Mouse (Mus musculus) heart, embryonic 10.5 days (tissue): Measurements from ENCODE around the gene Pole3. TPM values are rescaled to one million over a fixed set of nuclear protein-coding genes. Genes with fewer than 3 reads are reported as not detected.
A peak's percentile ranks its signal among the peaks of the same experiment; 100 is the strongest.

ENCODE experiments used
- DNase-seq: peaks from one replicate; pipeline ENCODE4 v3.0.0-alpha.2; 2017; ENCODE audit warnings: low spot score
- H3K27ac ChIP-seq: fragments of 300-500 bp; sonication (generic); 2 replicates; pipeline ENCODE4 v1.5.1; 2016; ENCODE audit warnings: mild to moderate bottlenecking
- H3K27me3 ChIP-seq: fragments of 300-500 bp; sonication (generic); 2 replicates; pipeline ENCODE4 v1.6.1; 2016; ENCODE audit warnings: mild to moderate bottlenecking; ENCODE audit not compliant: poor library complexity, insufficient read depth, severe bottlenecking
- H3K36me3 ChIP-seq: fragments of 300-500 bp; sonication (generic); 2 replicates; pipeline ENCODE4 v1.6.1; 2016; ENCODE audit warnings: mild to moderate bottlenecking, moderate library complexity
- H3K4me1 ChIP-seq: fragments of 300-500 bp; sonication (generic); 2 replicates; pipeline ENCODE4 v1.6.1; 2016; ENCODE audit warnings: mild to moderate bottlenecking
- H3K4me3 ChIP-seq: fragments of 300-500 bp; sonication (generic); 2 replicates; pipeline ENCODE4 v1.5.1; 2016; ENCODE audit warnings: mild to moderate bottlenecking, moderate library complexity
- H3K9me3 ChIP-seq: fragments of 300-500 bp; sonication (generic); 2 replicates; pipeline ENCODE4 v1.6.1; 2016; ENCODE audit warnings: mild to moderate bottlenecking, moderate library complexity
- WGBS: fragments of 180-500 bp; shearing (Covaris S2); methylation state at CpG from one replicate; pipeline ENCODE4 v1.1.7; 2016; 5-methylcytosine and 5-hydroxymethylcytosine counted together
- polyA plus RNA-seq: library from polyadenylated mRNA; unstranded; fragments of >200 nt; fragmentation: Nextera tagmentation; extraction: Ambion mirVana; gene quantifications from 2 replicates; pipeline ENCODE4 v1.2.1, GENCODE M21; 2016

The Pole3 gene
- polyA plus RNA-seq, 1 experiment from 2014 or later = 87.4 TPM

DNA sequence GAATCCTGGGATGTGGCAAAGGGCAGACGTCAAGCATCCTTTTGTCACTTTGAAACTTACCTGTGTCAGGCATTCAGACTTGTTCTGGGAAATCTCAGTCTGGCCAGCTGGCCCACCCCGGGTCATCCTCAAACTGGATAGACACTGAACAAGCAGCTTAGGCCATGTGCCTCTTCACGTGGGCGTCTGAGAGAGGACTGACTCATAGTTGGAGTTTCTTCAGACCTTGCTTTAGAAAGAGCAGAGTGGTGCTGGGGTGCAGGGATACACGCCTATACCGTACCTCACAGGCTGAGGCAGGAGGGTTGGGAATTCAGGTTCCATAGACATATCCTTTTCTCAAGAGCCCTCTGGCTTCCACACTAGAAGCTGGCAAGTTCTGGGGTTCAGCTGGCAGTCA is 18.9 kb upstream of the Pole3 start:
- H3K4me3 ChIP-seq = no peak overlapping the region
- H3K36me3 ChIP-seq = no peaks in the 10 kb centered on the region
- H3K27ac ChIP-seq = no peak overlapping the region
- H3K27me3 ChIP-seq = peaks cover 5% of the 10 kb centered on the region; the same call in 1 of the 2 replicates
- H3K9me3 ChIP-seq = no peaks in the 10 kb centered on the region
- H3K4me1 ChIP-seq = no peaks in the 10 kb centered on the region
- DNase-seq = no peak
- 79% methylated on average over 6 of the region's 6 CpGs for WGBS

DNA sequence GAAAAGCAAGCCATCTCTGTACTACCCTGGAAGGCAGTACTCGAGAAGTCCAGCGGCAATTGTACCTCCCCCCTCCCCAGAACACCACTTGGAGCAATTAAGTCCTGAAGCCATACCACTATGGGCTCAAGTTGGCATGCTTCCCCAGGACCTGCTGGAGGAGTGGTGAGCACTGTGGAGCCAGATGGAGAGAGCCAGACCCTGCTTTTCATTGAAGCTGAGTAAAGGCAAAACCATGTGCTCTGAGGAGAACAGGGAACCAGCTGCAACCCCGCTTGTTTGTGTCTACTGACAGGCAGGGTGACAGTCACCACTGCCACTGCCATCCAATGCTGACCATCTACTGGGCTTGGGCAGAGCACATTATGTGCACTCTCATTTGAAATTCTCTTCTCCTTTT is 16.9 kb upstream of the Pole3 start:
- Histone ChIP-seq H3K36me3 (no peaks in the 10 kb centered on the region), H3K27ac (no peak overlapping the region), H3K4me1 (no peaks in the 10 kb centered on the region), H3K9me3 (no peaks in the 10 kb centered on the region), H3K27me3 (peaks cover 5% of the 10 kb centered on the region; the same call in 1 of the 2 replicates), H3K4me3 (no peak overlapping the region)
- WGBS = 70% methylated on average over 3 of the region's 3 CpGs
- no peak for DNase-seq

DNA sequence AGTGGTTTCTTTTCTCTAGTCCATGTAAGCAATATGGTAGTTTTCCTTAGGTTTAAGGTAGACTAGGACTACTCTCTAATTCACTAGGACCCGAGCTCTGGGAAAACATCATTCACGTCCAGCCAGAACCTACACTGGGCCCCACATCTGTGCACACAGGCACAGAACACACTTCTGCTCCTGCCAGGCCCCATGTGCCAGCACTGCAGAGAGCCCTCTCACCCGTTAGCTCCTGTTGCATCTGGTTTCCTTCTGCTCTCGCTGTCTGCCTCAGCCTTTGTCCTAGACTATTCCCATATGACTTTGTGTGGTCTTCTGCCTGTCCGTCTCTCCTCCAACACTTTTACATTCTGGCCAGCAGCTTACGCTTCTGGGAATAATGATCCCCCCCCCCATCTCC is 8.9 kb upstream of the Pole3 start:
- peaks cover 8% of the 10 kb centered on the region for H3K4me1 ChIP-seq
- H3K27me3 ChIP-seq = no peaks in the 10 kb centered on the region
- no peaks in the 10 kb centered on the region for H3K9me3 ChIP-seq
- no peak for DNase-seq
- WGBS = 68% methylated on average over 6 of the region's 6 CpGs
- H3K4me3 ChIP-seq = no peak overlapping the region
- H3K27ac ChIP-seq = no peak overlapping the region
- no peaks in the 10 kb centered on the region for H3K36me3 ChIP-seq

DNA sequence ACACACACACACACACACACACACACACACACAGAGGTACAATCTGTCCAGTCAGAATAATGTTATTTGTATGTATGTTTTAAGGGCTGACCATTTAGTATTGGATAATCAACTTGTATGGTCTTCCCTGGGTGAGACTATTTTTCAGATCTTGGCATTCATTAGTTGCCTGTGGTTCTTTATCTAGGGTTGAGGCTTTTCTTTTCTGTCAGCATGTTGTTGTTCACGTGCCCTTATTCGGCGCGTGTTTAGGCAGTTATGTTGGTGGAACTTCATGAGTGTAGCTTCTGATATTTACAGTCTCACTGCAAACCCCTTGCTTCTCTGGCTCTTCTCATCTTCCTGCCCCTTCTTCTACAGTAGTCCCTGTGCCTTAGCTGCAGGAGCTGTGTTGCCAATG is 2.8 kb upstream of the Pole3 start:
- no peak overlapping the region for H3K27ac ChIP-seq
- peaks cover 13% of the 10 kb centered on the region for H3K36me3 ChIP-seq
- no peaks in the 10 kb centered on the region for H3K9me3 ChIP-seq
- no peak for DNase-seq
- 84% methylated on average over 4 of the region's 4 CpGs for WGBS
- no peak overlapping the region for H3K4me3 ChIP-seq
- H3K4me1 ChIP-seq = peaks cover 20% of the 10 kb centered on the region
- H3K27me3 ChIP-seq = no peaks in the 10 kb centered on the region

DNA sequence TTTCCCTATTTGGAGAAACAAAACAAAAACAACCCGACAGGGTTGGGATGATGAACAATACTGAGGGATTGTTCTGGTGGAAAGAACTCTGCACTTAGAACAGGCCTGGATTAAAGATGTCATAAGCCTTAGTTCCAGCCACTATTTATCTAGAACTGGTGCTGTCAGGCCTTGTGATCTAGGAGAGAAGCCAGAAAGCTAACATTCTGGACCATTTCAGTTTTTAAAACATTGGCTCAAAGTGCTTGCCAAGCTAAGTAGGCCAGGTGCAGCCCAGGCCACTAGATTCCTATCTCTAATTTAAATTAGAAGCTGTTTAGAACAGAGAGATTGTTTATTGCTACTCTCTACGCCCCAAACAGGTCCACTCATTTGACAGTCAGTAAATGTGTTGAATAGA is 1.4 kb upstream of the Pole3 start:
- Histone ChIP-seq H3K4me3 (no peak overlapping the region), H3K27ac (no peak overlapping the region), H3K4me1 (peaks cover 19% of the 10 kb centered on the region), H3K36me3 (peaks cover 18% of the 10 kb centered on the region), H3K9me3 (no peaks in the 10 kb centered on the region), H3K27me3 (no peaks in the 10 kb centered on the region)
- WGBS = 60% methylated on average over 2 of the region's 2 CpGs
- DNase-seq = no peak

DNA sequence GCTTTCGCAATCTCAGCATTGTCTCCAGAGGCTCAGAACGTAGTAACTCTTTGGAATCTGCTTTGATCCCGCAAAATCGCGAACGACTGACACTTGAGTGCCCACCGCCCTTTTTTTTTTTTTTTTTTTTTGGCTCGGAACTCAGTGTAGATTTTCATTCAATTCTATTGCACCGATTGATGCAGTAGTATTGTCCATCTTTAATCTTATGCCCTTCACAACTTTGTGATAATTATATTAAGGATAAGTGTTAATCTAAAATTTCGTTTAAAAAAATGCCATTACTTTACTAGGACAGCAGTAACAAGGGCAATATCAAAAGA is 582 bp upstream of the Pole3 start:
- peak overlapping the region; percentile 96 for H3K27ac ChIP-seq
- peaks cover 18% of the 10 kb centered on the region for H3K36me3 ChIP-seq
- H3K9me3 ChIP-seq = no peaks in the 10 kb centered on the region
- WGBS = under 1% methylated on average over 10 of the region's 10 CpGs
- no peaks in the 10 kb centered on the region for H3K27me3 ChIP-seq
- peak overlapping the region; percentile 94 for H3K4me3 ChIP-seq
- H3K4me1 ChIP-seq = peaks cover 13% of the 10 kb centered on the region
- no peak for DNase-seq

DNA sequence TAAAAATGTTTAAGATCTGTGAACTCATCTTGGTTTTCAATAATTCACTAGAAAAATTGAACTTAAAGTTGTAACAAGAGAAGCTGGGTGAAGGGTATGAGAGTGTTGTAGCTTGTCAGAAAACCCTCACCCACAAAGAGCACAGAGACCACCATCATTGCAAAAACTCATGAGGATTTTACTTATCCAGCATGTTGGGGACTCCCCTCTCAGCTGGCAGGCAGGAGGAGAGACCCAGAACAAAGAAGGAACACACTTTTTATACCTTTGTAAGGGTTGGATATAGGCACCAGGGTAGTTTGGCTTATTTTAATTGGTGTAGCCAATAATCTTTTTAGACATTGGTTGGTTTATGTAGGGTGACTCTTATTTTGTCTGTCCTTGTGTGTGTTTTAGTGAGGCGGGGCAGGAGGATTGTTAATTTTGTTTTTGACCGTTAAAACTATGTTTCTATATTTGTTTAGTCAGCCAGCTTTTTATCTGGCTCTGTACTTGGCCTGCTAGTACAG is 3.9 kb downstream of the Pole3 start:
- no peak for DNase-seq
- H3K27me3 ChIP-seq = no peaks in the 10 kb centered on the region
- H3K9me3 ChIP-seq = no peaks in the 10 kb centered on the region
- peak overlapping the region; percentile 71; the same call in 1 of the 2 replicates for H3K4me3 ChIP-seq
- WGBS = 83% methylated on average over 2 of the region's 2 CpGs
- no peak overlapping the region; the same call in 1 of the 2 replicates for H3K27ac ChIP-seq
- peaks cover 38% of the 10 kb centered on the region for H3K4me1 ChIP-seq
- peaks cover 18% of the 10 kb centered on the region for H3K36me3 ChIP-seq

DNA sequence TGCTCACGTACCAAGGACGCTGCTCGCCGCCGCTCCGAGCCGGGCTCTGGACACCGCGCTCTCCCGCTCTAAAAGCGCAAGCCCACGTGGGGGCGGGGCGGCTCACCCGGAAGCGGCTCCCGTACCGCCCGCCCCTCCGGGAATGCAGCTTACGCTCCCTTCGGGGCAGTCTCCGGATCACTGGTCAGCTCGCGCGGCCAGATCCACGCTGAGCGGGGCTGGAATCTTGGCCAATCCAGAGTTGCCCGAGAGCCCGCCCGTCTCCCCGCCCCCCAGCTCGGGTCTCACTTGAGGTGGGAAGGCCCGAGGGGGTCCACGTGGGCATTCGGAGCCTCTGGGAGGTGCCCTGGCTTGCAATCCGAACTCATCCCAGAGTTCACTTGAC is 5.0 kb downstream of the Pole3 start, which contains the start of gene Alad:
Alad (minus strand) TSS at position 70 of the 385 bp plus-strand sequence.
- Histone ChIP-seq H3K9me3 (no peaks in the 10 kb centered on the region), H3K27me3 (no peaks in the 10 kb centered on the region), H3K4me1 (peaks cover 48% of the 10 kb centered on the region), H3K36me3 (peaks cover 21% of the 10 kb centered on the region), H3K27ac (peak within 1 kb of the TSS; percentile 92), H3K4me3 (peak within 1 kb of the TSS; percentile 71)
- peak; percentile 96 for DNase-seq
- under 1% methylated on average over 37 of the region's 37 CpGs for WGBS

DNA sequence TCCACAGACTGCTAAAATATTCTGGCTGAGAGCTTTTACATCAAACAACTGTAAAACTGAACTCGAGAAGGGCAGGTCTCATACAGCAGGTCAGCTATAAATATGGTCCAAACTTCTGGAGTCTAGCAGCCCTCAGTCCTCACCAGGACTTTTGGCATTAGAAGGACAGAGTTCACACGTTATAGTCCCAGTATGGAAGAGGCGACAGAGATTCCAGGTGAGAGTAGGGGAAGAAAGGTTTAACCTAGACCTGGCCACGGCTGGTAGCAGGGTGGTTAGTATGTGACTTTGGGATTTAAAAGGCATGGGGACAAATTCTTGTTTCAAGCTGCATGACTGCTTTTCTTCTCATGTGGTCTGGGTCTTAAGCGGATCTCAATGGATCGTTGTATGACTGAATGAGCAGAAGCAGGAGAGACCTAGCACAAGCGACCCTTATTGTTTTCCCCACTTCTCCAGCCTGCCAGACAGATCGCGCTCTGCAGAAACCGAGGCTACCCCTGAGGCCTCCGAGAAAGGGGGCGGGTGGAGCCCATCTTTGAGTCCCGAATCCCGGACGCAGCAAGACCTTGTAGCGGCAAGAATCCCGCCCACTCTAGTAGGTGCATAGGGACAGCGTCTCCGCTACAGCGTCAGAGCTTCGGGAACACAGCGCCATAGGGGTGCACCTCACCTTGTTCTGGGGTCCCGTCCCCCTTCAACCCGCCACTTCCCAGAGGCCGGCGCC is 5.6 kb downstream of the Pole3 start:
- H3K4me3 ChIP-seq = peak overlapping the region; percentile 71
- H3K27me3 ChIP-seq = no peaks in the 10 kb centered on the region
- peaks cover 45% of the 10 kb centered on the region for H3K4me1 ChIP-seq
- peak; percentile 85 for DNase-seq
- peaks cover 21% of the 10 kb centered on the region for H3K36me3 ChIP-seq
- WGBS = 2% methylated on average over 26 of the region's 26 CpGs
- H3K27ac ChIP-seq = peak overlapping the region; percentile 92
- H3K9me3 ChIP-seq = no peaks in the 10 kb centered on the region

DNA sequence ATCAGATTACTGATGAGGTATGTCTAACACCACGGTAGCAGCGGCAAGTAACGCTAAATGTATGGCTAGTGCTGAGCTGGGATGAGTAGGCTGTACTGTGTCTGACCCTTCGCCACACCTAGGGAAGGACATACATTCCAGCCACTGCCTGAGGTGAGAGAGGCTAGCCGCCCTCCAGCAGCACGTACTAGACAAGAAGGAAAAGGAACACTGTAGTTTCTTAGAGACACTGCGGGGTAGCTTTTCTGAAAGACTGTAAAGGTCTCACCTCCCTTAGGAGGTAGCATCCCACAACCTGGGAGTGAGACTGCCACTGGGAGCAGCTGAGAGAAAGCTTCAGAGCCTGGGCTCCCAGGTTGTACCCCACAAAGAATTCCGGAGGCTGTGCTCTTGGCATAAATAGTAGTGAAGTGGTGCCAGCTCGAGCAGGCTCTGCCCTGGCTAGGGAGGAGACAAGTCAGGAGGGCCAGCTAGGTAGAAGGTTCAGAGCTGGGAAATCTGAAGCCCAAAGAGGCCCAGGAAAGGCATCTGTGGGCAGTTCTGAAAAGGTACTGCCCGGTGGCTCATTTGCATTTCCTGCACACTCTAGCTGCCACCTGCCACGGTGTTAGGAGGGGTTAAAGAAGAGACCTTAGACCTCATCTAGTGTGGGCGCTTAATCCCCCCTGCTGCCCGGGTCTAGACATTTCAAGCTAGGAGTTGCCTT is 6.3 kb downstream of the Pole3 start:
- Histone ChIP-seq H3K4me1 (peaks cover 42% of the 10 kb centered on the region), H3K9me3 (no peaks in the 10 kb centered on the region)
- WGBS = 52% methylated on average over 13 of the region's 13 CpGs

DNA sequence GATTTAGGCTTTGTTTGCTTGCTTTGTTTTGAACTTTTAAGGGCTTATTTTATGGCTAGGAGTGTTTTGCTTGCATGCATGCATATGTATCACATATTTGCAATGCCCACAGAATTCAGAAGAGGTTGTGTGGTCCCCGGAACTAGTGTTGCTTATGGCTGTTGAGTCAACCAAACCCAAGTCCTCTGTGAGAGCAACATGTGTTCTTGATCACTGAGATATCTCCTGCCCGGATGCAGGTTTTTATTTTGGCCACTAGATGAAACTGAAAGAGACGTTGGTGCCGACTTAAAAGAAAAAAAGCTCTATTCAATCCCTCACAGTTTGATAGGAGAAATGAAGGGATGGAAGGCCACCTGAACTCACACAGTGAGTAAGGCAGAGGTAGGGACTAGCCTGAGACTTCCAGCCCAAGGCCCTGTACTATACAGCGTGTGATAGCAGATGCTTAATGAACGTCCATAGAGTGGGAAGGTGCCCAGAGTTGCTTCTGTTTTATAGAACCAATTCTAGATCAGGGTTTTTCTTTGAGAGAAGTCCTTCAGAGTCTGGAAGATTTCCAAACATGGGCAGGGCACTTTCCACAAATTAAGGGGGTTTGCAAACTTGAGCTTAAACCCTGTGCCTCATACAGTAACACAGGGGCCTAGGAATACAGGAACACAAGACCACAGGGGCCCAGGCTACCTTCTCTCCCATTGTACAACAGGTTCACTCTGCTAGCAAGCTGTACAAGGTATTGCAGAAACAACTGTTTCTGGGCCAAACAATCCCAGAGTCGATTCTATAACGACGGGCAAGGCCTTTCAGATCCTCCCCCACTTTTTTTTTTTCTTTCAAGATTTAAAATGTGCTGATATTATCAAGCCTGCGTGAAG is 7.1 kb downstream of the Pole3 start:
- H3K4me3 ChIP-seq = peak overlapping the region; percentile 71

More for the DNA sequence above, 6.3 kb downstream of the Pole3 start:
- Histone ChIP-seq H3K27me3 (no peaks in the 10 kb centered on the region), H3K4me3 (peak overlapping the region; percentile 71), H3K36me3 (peaks cover 24% of the 10 kb centered on the region), H3K27ac (peak overlapping the region; percentile 92)
- DNase-seq = no peak

DNA sequence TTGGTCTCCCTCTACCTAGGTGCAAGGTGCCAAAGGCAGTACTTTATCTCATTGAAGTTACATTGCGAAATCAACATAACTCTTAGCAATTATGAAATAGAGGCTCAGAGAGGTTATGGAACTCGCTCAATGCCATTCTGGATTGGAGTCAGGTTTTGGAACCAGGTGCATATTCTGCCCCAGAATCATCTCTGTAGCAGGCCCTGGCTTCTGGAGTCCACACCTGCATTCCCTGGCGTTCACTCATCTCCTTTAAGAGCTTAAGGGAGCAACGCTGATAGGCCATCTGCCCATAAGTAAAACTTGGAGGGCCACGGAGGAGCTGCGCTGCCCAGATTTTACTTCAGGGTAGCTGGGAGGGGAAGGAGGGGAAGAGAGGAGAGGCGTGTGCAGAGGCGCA is 7.8 kb downstream of the Pole3 start:
- Histone ChIP-seq H3K27me3 (no peaks in the 10 kb centered on the region), H3K9me3 (no peaks in the 10 kb centered on the region), H3K36me3 (peaks cover 25% of the 10 kb centered on the region), H3K27ac (peak overlapping the region; percentile 84), H3K4me1 (peaks cover 41% of the 10 kb centered on the region), H3K4me3 (peak overlapping the region; percentile 71)
- WGBS = 82% methylated on average over 8 of the region's 8 CpGs
- DNase-seq = no peak

More for the DNA sequence above, 7.1 kb downstream of the Pole3 start:
- peaks cover 41% of the 10 kb centered on the region for H3K4me1 ChIP-seq
- H3K36me3 ChIP-seq = peaks cover 24% of the 10 kb centered on the region
- no peak for DNase-seq
- no peaks in the 10 kb centered on the region for H3K27me3 ChIP-seq
- peak overlapping the region; percentile 92 for H3K27ac ChIP-seq
- 84% methylated on average over 10 of the region's 10 CpGs for WGBS
- no peaks in the 10 kb centered on the region for H3K9me3 ChIP-seq
